Mouse (Mus musculus): ENCODE measurements around the gene Rps6kb1. TPM values are rescaled to one million over a fixed set of nuclear protein-coding genes. Genes with fewer than 3 reads are reported as not detected.

Rps6kb1 gene
- total RNA-seq, 2 experiments from 2014 or later = 38.5 to 41.6 TPM

GRCm38 (mm10) chr11:86580319-86581113, 35.9 kb upstream of the Rps6kb1 start:
- no peak for DNase-seq

- DNase-seq = no peak
Observed at GRCm38 (mm10) chr11:86579731-86580318, 35.2 kb upstream of the Rps6kb1 start.

GRCm38 (mm10) chr11:86578809-86579730, 34.5 kb upstream of the Rps6kb1 start:
- no peak for DNase-seq

- DNase-seq = no peak
Observed at GRCm38 (mm10) chr11:86578106-86578808, 33.7 kb upstream of the Rps6kb1 start.

GRCm38 (mm10) chr11:86577231-86577630, 32.6 kb upstream of the Rps6kb1 start:
- DNase-seq = no peak

GRCm38 (mm10) chr11:86575632-86576378, 31.2 kb upstream of the Rps6kb1 start:
- DNase-seq = no peak

- no peak for DNase-seq
Observed at GRCm38 (mm10) chr11:86574408-86574807, 29.8 kb upstream of the Rps6kb1 start.

- DNase-seq = no peak
Observed at GRCm38 (mm10) chr11:86573646-86574231, 29.1 kb upstream of the Rps6kb1 start.

GRCm38 (mm10) chr11:86572623-86573022, 28.0 kb upstream of the Rps6kb1 start:
- DNase-seq = no peak

GRCm38 (mm10) chr11:86571871-86572270, 27.3 kb upstream of the Rps6kb1 start:
- no peak for DNase-seq

GRCm38 (mm10) chr11:86571047-86571855, 26.6 kb upstream of the Rps6kb1 start:
- peak in 1 of 2 experiments; percentile 31 for DNase-seq

- no peak for DNase-seq
Observed at GRCm38 (mm10) chr11:86570261-86570746, 25.7 kb upstream of the Rps6kb1 start.

- no peak for DNase-seq
Observed at GRCm38 (mm10) chr11:86568425-86568824, 23.8 kb upstream of the Rps6kb1 start.

GRCm38 (mm10) chr11:86558258-86558657, 13.7 kb upstream of the Rps6kb1 start:
- no peak for DNase-seq

- DNase-seq = no peak
Observed at GRCm38 (mm10) chr11:86553525-86553924, 8.9 kb upstream of the Rps6kb1 start.

GRCm38 (mm10) chr11:86547412-86547811, 2.8 kb upstream of the Rps6kb1 start:
- DNase-seq = no peak

- DNase-seq = no peak
Observed at GRCm38 (mm10) chr11:86545556-86545955, 951 bp upstream of the Rps6kb1 start.

- DNase-seq = no peak
Observed at GRCm38 (mm10) chr11:86543960-86544638, 506 bp downstream of the Rps6kb1 start.

- no peak for DNase-seq
Observed at GRCm38 (mm10) chr11:86542851-86543250, 1.8 kb downstream of the Rps6kb1 start.

- no peak for DNase-seq
Observed at GRCm38 (mm10) chr11:86540476-86540845, 4.1 kb downstream of the Rps6kb1 start.

Measured in layer of hippocampus, postnatal 36 days (tissue).